ENCODE assay signal across 8 mouse cellular contexts in genomic region chr5:25497369-25497719, GRCm38 (mm10). TPM values are rescaled to one million over a fixed set of nuclear protein-coding genes. Genes with fewer than 3 reads are reported as not detected.
DNase-seq lines count a peak whose midpoint lies in the region; ATAC-seq and TF ChIP-seq lines count a peak whose summit lies in the region.

No protein-coding gene starts in this region.

- DNase-seq in heart, embryonic 10.5 days (ENCODE audit: low spot score) = no peak
- no peak for DNase-seq in heart, postnatal 25 days (ENCODE audit: low spot score)
- no peak for DNase-seq in ES-E14 (ENCODE audit: low read depth, low spot score)
- DNase-seq in embryonic facial prominence, embryonic 11.5 days (ENCODE audit: low spot score) = peak; percentile 26
- peak; percentile 22 for DNase-seq in lung, postnatal 36 days
- no peak for DNase-seq in gastrocnemius, postnatal 10 days
- DNase-seq in adipocyte (ENCODE audit: low spot score) = no peak

- H3K4me2 ChIP-seq in embryonic facial prominence, embryonic 11.5 days (ENCODE audit: low read depth, low read length) = peak overlapping the region; percentile 67
- H3K4me2 ChIP-seq in hindbrain, embryonic 15.5 days = peak overlapping the region; percentile 58

- no peak for ATAC-seq in embryonic facial prominence, embryonic 11.5 days (replicated peaks; ENCODE audit: insufficient number of reproducible peaks, low FRiP score, low TSS enrichment, low read depth)
- no peak for ATAC-seq in hindbrain, embryonic 15.5 days (ENCODE audit: low FRiP score, low read depth)

- peak overlapping the region; percentile 96 for H3K4me3 ChIP-seq in heart, embryonic 10.5 days
- peak overlapping the region; percentile 96 for H3K4me3 ChIP-seq in ES-E14 (ENCODE audit: insufficient read depth in 1 of 2, low read depth in 1 of 2, low read length in 2 of 2, poor library complexity in 1 of 2, severe bottlenecking in 1 of 2)
- H3K4me3 ChIP-seq in embryonic facial prominence, embryonic 11.5 days (ENCODE audit: low read depth, low read length) = peak overlapping the region; percentile 93
- peak overlapping the region; percentile 91 for H3K4me3 ChIP-seq in hindbrain, embryonic 15.5 days

- peaks cover 7% of the 10 kb centered on the region for H3K4me1 ChIP-seq in heart, embryonic 10.5 days
- peaks cover 0 to 4% of the 10 kb centered on the region in 2 experiments; a peak in 1 of 4 replicates for H3K4me1 ChIP-seq in ES-E14 (ENCODE audit: control insufficient read depth in 2 of 2, insufficient read depth in 2 of 2, low read length in 2 of 2, poor library complexity in 1 of 2)
- H3K4me1 ChIP-seq in embryonic facial prominence, embryonic 11.5 days (ENCODE audit: control insufficient read depth, insufficient read depth, low read length) = no peaks in the 10 kb centered on the region
- peaks cover 22% of the 10 kb centered on the region for H3K4me1 ChIP-seq in hindbrain, embryonic 15.5 days (replicated peaks)

- H3K9ac ChIP-seq in ES-E14 (ENCODE audit: insufficient read depth, low read depth, low read length, poor library complexity, severe bottlenecking) = peak overlapping the region; percentile 95
- H3K9ac ChIP-seq in embryonic facial prominence, embryonic 11.5 days (replicated peaks; ENCODE audit: low read length) = peak overlapping the region; percentile 96
- H3K9ac ChIP-seq in hindbrain, embryonic 15.5 days = peak overlapping the region; percentile 86

- H3K9me3 ChIP-seq in heart, embryonic 10.5 days = no peaks in the 10 kb centered on the region
- H3K9me3 ChIP-seq in ES-E14 (ENCODE audit: control insufficient read depth, insufficient read depth, low read depth, low read length) = no peaks in the 10 kb centered on the region
- H3K9me3 ChIP-seq in embryonic facial prominence, embryonic 11.5 days (replicated peaks; ENCODE audit: control insufficient read depth, low read length) = no peaks in the 10 kb centered on the region
- H3K9me3 ChIP-seq in hindbrain, embryonic 15.5 days = no peaks in the 10 kb centered on the region

- no peaks in the 10 kb centered on the region for H3K27me3 ChIP-seq in heart, embryonic 10.5 days (ENCODE audit: insufficient read depth, poor library complexity, severe bottlenecking)
- no peaks in the 10 kb centered on the region for H3K27me3 ChIP-seq in embryonic facial prominence, embryonic 11.5 days (ENCODE audit: control insufficient read depth, insufficient read depth, low read length)
- no peaks in the 10 kb centered on the region for H3K27me3 ChIP-seq in hindbrain, embryonic 15.5 days

- in situ Hi-C loops in ES-E14 (cut with MboI; ENCODE audit: low sequenced_read_pairs in 2 of 2, unreplicated experiment in 2 of 2) = no loop called here

- WGBS in heart, embryonic 10.5 days = 4% methylated on average over 10 of the region's 10 CpGs
- WGBS in embryonic facial prominence, embryonic 11.5 days = 3% methylated on average over 10 of the region's 10 CpGs
- 0% methylated on average over 10 of the region's 10 CpGs for WGBS in hindbrain, embryonic 15.5 days

- intact Hi-C loops in heart, postnatal 25 days (cut with DNase I) = loop anchor here (5.0 to 10.0 kb wide), 2 partner anchors 60 to 653 kb away; partner anchors contain the start of gene Rheb

- no peaks in the 10 kb centered on the region for H3K36me3 ChIP-seq in heart, embryonic 10.5 days
- no peaks in the 10 kb centered on the region; the same call in 1 of the 2 replicates for H3K36me3 ChIP-seq in ES-E14 (ENCODE audit: control insufficient read depth, insufficient read depth, low read length, poor library complexity, severe bottlenecking)
- H3K36me3 ChIP-seq in embryonic facial prominence, embryonic 11.5 days (replicated peaks; ENCODE audit: control insufficient read depth, insufficient read depth, low read depth, low read length) = no peaks in the 10 kb centered on the region
- H3K36me3 ChIP-seq in hindbrain, embryonic 15.5 days = no peaks in the 10 kb centered on the region

- peak overlapping the region; percentile 96 for H3K27ac ChIP-seq in heart, embryonic 10.5 days
- no peak overlapping the region for H3K27ac ChIP-seq in ES-E14 (ENCODE audit: insufficient read depth, low read depth, low read length, poor library complexity, severe bottlenecking)
- H3K27ac ChIP-seq in embryonic facial prominence, embryonic 11.5 days (replicated peaks; ENCODE audit: low read depth, low read length) = no peak overlapping the region
- peak overlapping the region; percentile 94 for H3K27ac ChIP-seq in hindbrain, embryonic 15.5 days (replicated peaks)

TF ChIP-seq in ES-E14, 5 proteins besides CTCF, POLR2A, EP300 and RAD21:
- TF ChIP-seq ZNF384 (IDR thresholded peaks at IDR 0.05; ENCODE audit: low read depth, low read length) = no peak
- TF ChIP-seq MAFK (IDR thresholded peaks at IDR 0.05; ENCODE audit: insufficient read depth, low read depth, low read length) = no peak
- no peak for TF ChIP-seq HCFC1 (IDR thresholded peaks at IDR 0.05; ENCODE audit: borderline replicate concordance, insufficient read depth, low read length)
- TF ChIP-seq CHD2 (IDR thresholded peaks at IDR 0.05; ENCODE audit: low read depth, low read length) = no peak
- TF ChIP-seq ZC3H11A (IDR thresholded peaks at IDR 0.05; ENCODE audit: borderline replicate concordance, low read depth, low read length) = no peak
TF ChIP-seq in ES-E14: peak in this region for 0.

RNA-seq across cellular contexts. Expression of gene Kmt2c, which starts 1.2 kb away (rescaled TPM):
- polyA plus RNA-seq in heart, embryonic 10.5 days (2016; fragmentation: Nextera tagmentation; extraction: Ambion mirVana) = 8.5 and 10.5 TPM in 2 replicates
- total RNA-seq in heart, postnatal 25 days (2021) = 10 to 100 TPM; 38.4 to 45.5 TPM
- total RNA-seq in ES-E14 (2012; rRNA removed) = 50.6 and 56.7 TPM in 2 replicates
- 14.0 and 15.8 TPM in 2 replicates for polyA plus RNA-seq in embryonic facial prominence, embryonic 11.5 days (2014; fragmentation: Nextera tagmentation; extraction: Ambion mirVana)
- 14.7 and 17.5 TPM in 2 replicates for polyA plus RNA-seq in hindbrain, embryonic 15.5 days (2015; fragmentation: Nextera tagmentation; extraction: Ambion mirVana)
- 10 to 100 TPM; 32.1 to 43.2 TPM for total RNA-seq in gastrocnemius, postnatal 10 days (2021)

RNA-seq across cellular contexts. Expression of gene Cct8l1, which starts 18.5 kb away (rescaled TPM):
- polyA plus RNA-seq in heart, embryonic 10.5 days (2016; fragmentation: Nextera tagmentation; extraction: Ambion mirVana) = 0.14 TPM in 1 of 2 replicates, not detected in the other
- total RNA-seq in heart, postnatal 25 days (2021) = under 1 TPM in 1 of 2 experiments, not detected in 1; 0.16 TPM
- total RNA-seq in ES-E14 (2012; rRNA removed) = 0.21 and 0.22 TPM in 2 replicates
- not detected in 2 replicates for polyA plus RNA-seq in embryonic facial prominence, embryonic 11.5 days (2014; fragmentation: Nextera tagmentation; extraction: Ambion mirVana)
- 0.12 TPM in 1 of 2 replicates, not detected in the other for polyA plus RNA-seq in hindbrain, embryonic 15.5 days (2015; fragmentation: Nextera tagmentation; extraction: Ambion mirVana)
- total RNA-seq in gastrocnemius, postnatal 10 days (2021) = not detected

Comparison
In these comparisons a context has a peak if more than half of its experiments do, and no peak if none do; other contexts are left out.
1. DNase-seq: peak in embryonic facial prominence, embryonic 11.5 days (single experiment) and lung, postnatal 36 days (single experiment); none in heart, embryonic 10.5 days (single experiment), heart, postnatal 25 days (single experiment), ES-E14 (single experiment), gastrocnemius, postnatal 10 days (single experiment) and adipocyte (single experiment).
2. H3K27ac ChIP-seq: peak in heart, embryonic 10.5 days (single experiment) and hindbrain, embryonic 15.5 days (single experiment); none in ES-E14 (single experiment) and embryonic facial prominence, embryonic 11.5 days (single experiment).
3. Peak in every context shown above with its lines, with median percentiles within 50 percentile points of each other: H3K4me3 ChIP-seq and H3K9ac ChIP-seq.